Mouse (Mus musculus) lung, postnatal 14 days (tissue): ENCODE results near the gene Ppp3ca.

Experiments
- DNase-seq: peaks from one replicate; pipeline ENCODE4 v3.0.0; 2021

Gene Ppp3ca

DNA sequence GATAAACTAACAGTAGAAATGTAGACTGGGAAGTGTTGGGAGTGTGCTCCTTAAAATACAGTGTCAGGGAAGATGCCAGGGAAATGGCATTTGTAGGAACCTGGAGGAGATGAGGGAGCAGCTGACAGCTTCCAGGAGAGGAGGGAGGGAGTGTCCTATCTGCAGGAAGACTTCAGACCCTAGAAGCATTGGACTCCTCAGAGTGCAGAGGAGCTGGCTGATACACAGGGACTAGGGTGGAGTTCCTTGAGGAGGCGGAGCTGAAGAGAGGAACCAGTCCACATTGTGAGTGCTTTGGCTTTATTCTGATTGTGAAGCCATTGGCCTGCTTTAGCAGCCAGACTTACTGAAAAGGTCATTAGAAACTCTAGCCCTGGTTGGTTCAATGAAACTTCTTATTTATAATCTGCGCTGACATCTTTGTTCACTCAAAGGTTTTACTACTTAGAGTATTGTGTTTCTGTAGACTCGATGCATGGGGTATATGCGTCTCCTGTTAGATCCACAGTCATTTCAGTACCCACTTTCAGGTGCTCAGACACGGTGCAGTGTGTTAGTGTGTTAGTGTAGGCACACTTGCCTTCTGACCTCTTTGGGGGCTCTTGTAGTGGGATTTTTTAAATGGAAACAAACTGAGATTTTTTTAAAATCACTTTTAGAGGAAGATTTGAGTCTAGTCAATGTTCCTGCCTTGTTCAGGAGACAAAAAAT is 99.0 kb downstream of the Ppp3ca start:
- no peak for DNase-seq

DNA sequence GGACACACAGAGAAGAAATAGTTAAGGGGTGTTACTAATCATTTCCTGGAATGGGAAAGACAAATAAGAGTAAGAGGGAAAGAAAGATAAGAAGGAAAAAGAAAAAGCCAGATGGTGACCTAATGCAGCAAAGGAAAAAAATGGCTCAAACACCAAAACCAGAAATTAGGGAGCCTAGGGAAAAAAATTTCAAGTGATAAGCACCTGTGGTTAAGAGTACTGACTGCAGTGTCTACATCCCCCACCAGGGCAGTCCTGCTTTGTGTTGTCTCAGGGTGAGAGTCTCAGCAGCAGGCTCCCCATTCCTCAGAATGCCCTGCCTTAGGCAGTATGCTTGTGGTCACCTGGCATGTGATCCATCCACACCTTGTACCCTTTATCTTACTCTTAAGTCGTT is 99.6 kb downstream of the Ppp3ca start:
- DNase-seq = no peak

- DNase-seq = peak; percentile 21
Measured at GRCm38 (mm10) chr3:136771700-136772099, 101.8 kb downstream of the Ppp3ca start.

GRCm38 (mm10) chr3:136773217-136773616 is 103.3 kb downstream of the Ppp3ca start:
- DNase-seq = no peak

DNA sequence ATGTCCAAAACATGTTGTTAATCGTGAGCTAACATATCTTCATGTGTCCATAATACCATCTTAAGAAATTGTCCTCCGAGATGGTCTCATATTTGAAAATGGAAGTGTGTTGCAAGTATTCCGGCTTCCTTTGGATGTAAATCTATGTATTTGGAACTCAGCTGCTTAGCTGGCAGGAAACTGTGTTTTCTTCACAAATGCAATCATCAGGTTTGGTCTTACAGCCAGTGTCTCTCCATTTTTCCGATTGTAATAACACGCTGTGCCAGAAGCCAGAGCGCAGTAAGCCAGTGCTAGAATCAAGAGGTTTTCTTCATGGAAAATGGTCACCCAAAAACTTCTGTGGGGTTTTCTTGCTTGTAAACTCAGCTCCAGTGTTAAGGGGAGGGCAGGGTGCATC is 104.3 kb downstream of the Ppp3ca start:
- no peak for DNase-seq

DNA sequence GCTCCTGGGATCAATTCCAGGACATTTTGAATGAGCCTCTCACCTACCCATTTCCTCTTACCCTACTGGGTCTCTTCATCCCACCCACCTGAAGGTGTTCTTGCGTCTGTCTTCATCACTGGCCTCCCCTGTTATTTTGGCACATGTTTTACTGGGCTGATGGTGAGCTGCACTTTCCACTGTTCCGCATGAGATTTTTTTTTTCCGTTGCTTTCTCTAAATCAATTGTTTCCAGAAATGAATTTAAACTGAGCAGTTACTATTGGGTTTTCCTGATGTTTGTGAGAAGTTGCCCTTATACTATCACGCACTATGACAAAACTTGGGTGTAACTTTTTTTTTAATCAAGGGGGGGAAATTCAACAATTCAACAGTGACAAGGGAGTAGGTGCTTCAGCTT is 106.6 kb downstream of the Ppp3ca start:
- no peak for DNase-seq

DNA sequence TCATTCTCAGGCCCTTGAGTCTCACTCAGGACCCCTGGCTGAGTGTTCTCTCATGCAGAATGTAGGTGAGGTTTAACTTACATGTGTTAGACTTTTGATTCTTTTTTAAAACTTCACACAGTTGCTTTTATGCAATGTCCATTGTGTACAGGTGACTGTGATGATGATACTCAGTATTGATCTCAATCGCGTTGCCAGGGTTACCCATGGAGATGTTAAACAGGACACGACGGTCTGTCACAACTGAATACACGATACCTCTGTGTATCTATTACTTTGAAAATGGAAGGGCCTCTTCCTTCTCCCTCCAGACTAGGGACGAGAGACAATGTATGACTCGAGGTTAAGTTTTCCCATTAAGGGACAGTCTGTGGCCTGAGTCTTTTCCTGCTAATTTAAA is 107.5 kb downstream of the Ppp3ca start:
- DNase-seq = no peak

- no peak for DNase-seq
Measured at GRCm38 (mm10) chr3:136777787-136778216, 107.9 kb downstream of the Ppp3ca start.

DNA sequence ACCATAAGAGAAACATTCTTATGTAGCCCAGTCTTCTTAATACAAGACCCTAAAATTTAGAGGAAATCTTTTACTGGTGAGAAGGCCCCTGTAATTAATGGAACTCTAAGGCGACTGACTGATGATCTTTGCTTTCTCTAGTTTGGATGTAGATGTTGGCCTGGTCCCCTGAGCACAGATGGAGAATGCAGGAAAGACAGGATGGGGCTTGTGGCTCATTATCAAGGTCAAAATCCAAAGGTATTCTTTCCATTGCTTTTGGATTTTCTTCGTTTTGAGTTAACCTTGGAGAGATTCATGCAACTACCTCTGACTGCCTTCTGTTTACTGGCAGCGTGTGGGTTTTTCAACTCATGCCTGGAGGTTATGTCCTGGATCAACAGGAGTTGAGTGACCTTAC is 110.4 kb downstream of the Ppp3ca start:
- DNase-seq = no peak

GRCm38 (mm10) chr3:136782058-136782457 is 112.1 kb downstream of the Ppp3ca start:
- DNase-seq = no peak

- DNase-seq = no peak
Measured at GRCm38 (mm10) chr3:136785686-136786085, 115.8 kb downstream of the Ppp3ca start.

- no peak for DNase-seq
Measured at GRCm38 (mm10) chr3:136790261-136790871, 120.4 kb downstream of the Ppp3ca start.

DNA sequence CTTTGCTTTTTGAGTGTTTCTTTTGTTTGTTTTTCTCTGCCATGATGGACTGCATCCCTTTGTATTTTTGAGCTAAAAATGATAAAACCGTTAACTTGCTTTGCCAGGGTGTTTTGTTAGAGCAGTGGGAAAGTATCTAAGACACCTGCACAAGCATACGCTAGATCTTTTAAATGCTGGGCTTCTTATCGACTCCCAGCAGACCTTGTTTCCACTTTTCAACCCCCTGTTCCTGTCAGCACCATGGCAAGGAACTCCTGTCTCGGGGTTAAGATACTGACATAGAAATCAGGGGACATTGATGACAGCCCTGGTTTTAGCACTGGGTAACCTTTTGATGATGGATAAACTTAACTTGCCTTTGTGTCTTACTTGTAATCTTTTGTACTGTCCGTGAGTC is 121.5 kb downstream of the Ppp3ca start:
- DNase-seq = no peak

GRCm38 (mm10) chr3:136791946-136792345 is 122.0 kb downstream of the Ppp3ca start:
- DNase-seq = no peak

GRCm38 (mm10) chr3:136793411-136793810 is 123.5 kb downstream of the Ppp3ca start:
- DNase-seq = no peak

GRCm38 (mm10) chr3:136794426-136795217 is 124.7 kb downstream of the Ppp3ca start:
- DNase-seq = no peak

DNA sequence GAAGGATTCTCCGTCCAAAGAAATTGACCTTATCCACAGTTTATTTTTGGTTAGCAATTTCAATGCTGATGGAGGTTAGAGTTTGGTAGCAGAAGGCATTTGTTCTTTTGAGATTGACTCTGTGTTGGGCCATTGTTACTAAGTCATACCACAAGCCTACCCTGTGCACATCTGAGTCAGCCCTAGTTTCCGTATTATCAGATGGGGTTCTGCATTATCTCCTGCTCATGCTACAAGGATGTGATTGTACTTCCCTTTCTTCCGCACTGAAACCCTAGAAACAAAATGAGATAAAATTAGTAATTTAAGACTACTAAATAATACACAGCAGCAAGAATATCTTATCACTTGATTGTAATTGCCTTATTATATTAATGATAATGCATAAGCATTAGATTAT is 129.0 kb downstream of the Ppp3ca start:
- no peak for DNase-seq

- no peak for DNase-seq
Measured at GRCm38 (mm10) chr3:136802595-136802994, 132.7 kb downstream of the Ppp3ca start.

- no peak for DNase-seq
Measured at GRCm38 (mm10) chr3:136805897-136806296, 136.0 kb downstream of the Ppp3ca start.

- DNase-seq = no peak
Measured at GRCm38 (mm10) chr3:136810271-136810670, 140.3 kb downstream of the Ppp3ca start.

- no peak for DNase-seq
Measured at GRCm38 (mm10) chr3:136812162-136812561, 142.2 kb downstream of the Ppp3ca start.

DNA sequence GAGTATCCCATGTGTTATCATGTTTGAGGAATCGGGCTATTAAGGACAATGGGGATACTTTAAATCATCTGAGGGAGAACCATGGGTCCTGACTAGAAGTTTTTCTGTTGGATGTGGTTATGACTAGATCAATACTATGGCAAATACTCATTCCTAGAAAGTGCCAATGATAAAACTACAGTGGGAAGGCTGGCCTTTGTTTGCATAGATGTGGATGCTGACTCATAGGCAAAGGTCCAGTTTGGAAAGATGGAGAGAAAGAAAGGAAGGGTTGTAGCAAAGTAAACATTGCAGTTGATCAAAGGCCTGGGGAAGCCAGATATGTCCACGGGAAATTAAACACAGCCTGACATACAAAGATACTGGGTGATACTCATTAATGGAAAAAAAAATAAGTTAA is 142.9 kb downstream of the Ppp3ca start:
- DNase-seq = no peak

- DNase-seq = no peak
Measured at GRCm38 (mm10) chr3:136813886-136814285, 144.0 kb downstream of the Ppp3ca start.

DNA sequence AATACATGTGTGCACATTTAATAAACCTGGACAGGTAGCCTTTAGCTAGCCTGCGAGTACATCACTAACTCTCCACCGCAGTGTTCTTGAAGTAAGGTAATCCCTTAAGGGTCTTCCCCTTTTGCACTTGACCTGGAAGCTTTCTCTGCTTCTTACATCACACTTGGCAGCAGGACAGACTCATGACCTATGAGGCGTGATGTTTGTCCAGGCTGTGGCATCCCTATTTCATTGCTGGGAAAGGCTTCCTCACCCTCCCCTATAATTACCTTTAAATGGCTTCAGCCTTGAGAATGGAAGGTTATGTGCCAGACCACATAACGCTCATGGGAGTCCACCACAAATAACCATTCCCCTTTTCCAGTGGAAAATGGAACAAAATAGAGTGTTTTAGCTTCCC is 145.0 kb downstream of the Ppp3ca start:
- DNase-seq = no peak
